Mouse (Mus musculus) natural killer cell, adult 2 months (primary cell): Measurements from ENCODE around the gene Jag1.

Experiments
- DNase-seq, 2 experiments: peaks; one replicate each; pipeline ENCODE4 v3.0.0; 2022; ENCODE audit warnings: low spot score in 2 of 2

Jag1 gene

GRCm38 (mm10) chr2:137099211-137099734 is 17.2 kb downstream of the Jag1 start:
- no peak for DNase-seq

DNA sequence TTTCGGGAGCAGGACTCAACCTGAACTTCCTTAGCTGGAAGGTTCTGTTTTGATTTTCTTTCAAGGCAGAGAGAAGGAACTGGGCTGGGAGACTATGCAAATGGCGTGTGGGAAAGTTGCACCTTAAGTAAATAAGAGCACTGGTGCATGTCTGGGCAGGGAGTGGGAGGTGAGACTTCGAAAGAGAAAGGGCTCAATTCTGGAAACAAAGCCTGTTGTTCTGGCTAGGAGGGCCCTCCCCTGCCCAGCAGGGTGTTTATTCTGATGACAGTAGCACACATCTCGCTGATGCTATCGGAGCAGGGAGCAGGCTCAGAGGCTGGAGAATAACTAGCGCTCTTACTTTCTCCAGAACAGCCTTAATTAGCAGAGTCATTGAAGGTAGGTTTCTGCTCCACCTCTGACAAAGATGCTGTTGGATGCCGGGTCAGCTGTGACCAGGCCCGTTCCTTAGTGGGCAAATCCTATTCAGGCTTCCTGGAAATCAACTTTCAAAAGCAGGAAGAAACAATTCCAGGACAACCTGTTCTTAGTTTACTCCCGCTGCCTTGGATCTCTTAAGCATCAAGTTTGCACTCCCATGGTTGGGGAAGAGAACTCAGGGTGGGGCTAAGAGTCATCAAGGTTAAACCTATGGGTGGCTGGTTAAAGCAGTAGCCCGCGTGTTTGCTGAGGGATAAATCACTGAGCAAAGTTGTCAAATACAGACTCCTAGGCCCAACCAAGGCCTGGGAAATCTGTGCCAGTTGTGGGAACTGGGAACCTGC is 18.0 kb downstream of the Jag1 start:
- DNase-seq = no peak

DNA sequence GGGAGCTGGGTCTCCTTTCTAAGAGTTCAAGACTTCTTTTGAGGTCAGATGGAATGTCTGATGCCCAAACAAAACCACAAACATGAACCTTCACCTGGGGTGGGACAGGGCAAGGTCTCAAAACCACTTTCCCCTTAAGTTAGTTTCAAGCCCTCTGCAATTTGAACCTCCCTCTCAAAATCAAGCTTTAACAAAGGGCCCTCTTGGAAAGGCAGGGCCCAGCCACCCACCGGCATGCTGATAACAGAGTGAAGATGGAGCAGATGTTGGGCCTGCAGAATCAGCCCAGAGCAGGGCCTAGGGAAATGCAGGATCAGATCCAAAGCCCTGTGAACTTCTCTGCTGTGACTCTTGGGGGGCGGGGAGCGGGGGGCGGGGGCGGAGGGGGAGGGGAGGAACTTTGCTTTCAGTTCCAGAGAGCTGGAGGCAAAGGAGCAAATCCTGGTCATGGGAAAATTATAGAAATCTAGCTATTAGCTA is 19.4 kb downstream of the Jag1 start:
- no peak for DNase-seq

DNA sequence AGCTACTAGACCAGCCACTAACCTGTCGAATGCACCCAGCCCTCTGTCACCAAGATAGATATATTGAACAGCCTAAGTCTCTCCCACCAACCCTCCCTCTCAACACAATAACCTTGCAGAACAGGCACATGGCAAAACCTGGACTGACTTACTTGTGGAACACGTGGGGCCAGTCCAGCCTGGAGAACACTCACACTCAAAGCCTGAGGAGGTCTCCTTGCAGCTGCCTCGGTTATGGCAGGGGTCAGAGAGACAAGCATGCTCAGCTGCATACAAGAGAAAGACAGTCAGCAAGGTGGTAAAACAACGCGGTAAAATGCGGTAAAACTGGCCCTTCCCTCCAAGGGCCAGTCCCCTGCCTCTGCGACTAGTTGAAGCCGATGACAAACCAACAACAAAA is 22.1 kb downstream of the Jag1 start:
- DNase-seq = no peak

GRCm38 (mm10) chr2:137093298-137093630 is 23.2 kb downstream of the Jag1 start:
- no peak for DNase-seq

- DNase-seq = no peak
Observed at GRCm38 (mm10) chr2:137092523-137093297, 23.7 kb downstream of the Jag1 start.

- DNase-seq = no peak
Observed at GRCm38 (mm10) chr2:137091766-137092522, 24.5 kb downstream of the Jag1 start.

GRCm38 (mm10) chr2:137087705-137088104 is 28.7 kb downstream of the Jag1 start:
- DNase-seq = no peak

DNA sequence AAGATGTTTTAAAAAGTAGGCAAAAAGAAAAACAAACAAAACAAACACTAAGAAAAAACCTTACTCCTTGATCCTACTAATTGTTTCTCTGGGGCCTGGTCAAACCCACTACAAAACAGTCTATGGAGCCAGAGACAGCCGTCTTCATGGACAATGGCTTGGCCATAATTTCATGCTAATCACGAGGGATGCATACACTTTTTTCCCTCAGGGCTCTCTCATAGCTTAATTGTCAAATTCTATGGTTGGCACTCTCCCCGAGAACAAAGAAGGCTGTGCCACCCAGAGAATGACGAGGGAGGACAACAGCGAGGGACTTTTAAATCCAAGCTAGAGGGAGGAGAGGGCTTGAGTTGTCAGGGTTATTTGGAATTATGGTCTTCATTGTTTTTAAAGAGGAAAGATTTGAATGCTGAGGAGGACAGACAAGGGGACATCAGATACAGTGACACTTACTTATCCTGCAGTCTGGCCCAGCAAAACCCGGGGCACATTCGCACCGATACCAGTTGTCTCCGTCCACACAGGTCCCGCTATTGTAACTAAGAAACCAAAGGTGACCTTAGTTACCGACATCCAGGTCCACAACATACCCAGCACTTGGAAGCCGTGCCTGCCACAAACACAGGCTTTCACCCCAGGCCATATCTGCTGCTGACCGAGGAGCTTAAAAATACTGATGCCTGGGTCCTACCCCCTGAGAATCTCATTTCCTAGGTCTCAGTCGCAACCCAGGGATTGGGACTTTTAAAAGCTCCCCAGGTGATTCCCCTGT is 29.6 kb downstream of the Jag1 start:
- no peak for DNase-seq

- DNase-seq = no peak
Observed at GRCm38 (mm10) chr2:137085257-137085656, 31.2 kb downstream of the Jag1 start.

GRCm38 (mm10) chr2:137082896-137083620 is 33.4 kb downstream of the Jag1 start:
- no peak for DNase-seq

- no peak for DNase-seq
Observed at GRCm38 (mm10) chr2:137081001-137081400, 35.4 kb downstream of the Jag1 start.

DNA sequence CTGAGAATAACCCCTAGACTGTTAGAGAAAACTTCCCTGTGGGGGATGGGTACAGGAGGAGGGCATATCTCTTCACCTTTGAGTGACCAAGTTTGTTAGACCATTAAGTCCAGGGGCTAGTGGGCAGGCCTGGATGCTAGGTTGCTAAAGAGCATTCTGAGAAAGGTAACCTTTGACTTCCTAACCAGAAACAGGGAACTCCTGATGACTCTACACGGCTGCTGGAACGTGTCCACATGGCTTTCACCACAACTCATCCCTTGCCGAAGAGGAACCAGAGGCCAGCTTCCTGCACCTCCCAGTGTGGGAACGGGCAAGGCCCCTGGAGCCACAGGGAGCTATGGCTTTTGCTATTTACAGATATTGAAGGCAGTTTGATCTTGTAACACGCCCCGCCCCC is 36.0 kb downstream of the Jag1 start:
- DNase-seq = no peak

DNA sequence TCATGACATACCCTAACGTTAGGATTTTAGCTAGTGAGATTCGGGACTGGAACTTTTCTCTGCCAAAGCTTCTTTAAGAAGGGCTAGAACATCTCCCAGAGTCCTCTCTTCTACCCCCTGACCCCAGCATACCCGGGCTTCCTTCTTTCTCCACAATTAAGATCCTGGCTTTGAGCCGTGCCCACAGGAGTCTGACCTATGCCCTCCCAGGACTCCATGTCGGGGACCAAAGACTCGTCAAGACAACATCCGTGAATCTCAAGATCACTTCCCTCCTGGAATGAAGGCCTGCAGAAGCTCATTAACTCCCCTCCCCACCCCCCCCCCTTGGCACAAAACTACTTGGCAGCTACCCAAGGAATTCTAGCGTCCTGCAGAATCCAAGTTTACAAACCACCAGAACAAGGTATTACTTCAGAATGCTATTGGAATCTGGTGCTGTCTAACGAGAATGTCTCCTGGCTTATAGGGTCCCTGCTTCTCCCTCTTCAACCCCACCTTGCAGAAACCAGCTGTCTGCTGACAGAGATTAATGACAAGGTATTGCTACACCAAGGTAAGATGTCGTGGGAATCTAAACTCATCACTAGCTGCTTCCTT is 36.6 kb downstream of the Jag1 start:
- no peak for DNase-seq

DNA sequence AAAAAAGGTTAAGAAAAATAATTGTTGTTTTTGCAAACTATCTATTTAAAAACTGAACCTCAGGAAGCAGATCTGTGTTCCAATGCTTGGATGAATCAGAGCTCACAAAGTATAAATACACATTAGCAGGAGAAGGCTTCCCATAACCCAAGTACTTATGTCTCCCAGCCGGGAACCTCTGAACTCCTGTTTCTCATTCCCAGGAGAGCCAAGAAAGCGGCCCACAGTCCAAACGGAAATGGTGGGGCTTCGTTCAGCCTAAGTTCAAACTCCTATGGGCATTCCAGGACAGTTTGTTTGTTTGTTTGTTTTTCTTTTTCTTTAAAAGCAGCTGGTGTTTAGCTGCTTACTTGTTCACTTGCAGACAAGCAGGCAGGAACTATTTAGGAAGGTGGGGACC is 37.7 kb downstream of the Jag1 start:
- no peak for DNase-seq

DNA sequence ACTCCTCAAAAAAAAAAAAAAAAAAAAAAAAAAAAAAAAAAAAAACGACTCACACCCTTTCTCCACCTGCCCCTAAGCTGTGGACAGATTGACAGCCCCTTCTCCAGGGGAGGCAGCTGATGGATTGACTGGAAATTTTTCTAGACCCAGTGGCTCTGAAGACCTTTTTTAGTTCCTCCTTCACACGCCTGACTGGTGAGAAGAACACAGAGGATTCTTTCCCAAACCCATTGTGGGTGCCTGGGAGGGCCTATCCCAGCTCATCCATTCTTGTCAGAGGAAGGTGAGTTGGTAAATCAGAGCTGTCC is 42.2 kb downstream of the Jag1 start:
- DNase-seq = no peak

DNA sequence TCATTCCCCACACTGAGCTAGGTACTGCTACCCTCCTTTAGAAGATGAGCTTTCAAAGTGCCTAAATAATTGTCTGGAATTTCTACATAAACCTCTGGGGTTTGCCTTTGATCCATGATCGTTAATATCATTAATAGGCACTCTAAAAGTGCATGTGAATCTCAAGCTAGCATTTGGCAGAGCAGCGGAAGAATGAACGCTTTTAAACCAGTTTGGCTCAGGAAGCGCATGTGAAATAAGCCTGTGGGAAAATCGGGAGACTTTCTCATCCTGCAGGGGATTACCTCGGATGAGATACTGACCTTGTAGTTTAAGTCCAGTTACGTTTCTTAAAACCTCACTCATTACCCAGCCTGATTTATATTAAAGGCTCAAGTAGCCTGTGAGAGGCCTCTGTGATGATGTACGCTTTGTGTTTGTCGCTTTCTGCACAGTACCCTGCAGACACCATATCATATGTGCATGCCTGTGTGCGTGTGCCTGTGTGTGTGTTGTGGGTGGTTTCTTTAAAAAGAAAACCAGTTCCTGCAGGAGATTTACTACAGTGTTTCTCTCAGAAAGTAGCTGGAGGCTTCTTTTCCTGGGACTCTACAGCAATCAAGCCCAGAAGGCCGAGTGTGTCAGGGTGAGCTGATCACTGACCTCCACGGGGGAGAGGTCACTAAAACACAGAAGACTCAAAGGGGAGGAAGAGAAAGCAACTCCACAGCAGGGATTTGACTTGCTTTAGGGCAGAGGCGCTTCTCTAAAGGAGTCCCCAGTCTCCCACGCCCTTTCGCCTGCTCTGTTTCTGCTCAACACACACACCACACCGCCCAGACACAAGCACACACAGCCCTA is 42.8 kb downstream of the Jag1 start:
- DNase-seq = no peak

- no peak for DNase-seq
Observed at GRCm38 (mm10) chr2:137067479-137068110, 48.8 kb downstream of the Jag1 start.

DNA sequence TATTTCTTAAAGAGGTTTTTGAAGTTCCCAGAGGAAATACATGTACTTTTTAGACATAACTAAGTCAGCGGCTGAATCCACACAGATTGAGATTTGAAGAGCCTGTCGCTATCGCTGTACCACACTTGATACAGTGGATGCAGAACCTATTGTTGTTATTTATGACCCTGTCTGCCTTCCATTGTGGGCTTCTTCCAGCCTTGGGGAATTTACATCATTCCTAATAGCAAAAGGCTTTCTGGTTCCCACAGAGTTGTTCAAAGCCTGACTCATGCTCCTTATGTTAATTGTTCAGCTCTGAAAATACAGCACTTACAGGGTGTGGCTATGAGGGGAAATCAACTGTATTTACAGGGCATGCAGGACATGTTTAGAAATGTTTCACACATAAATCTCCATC is 51.9 kb downstream of the Jag1 start:
- DNase-seq = no peak
